Mouse (Mus musculus) heart, embryonic 14.5 days (tissue): ENCODE data around the gene Nabp2. TPM values are rescaled to one million over a fixed set of nuclear protein-coding genes. Genes with fewer than 3 reads are reported as not detected.

Source experiments
- ATAC-seq: fragments of 200-750 bp; cut with Nextera tagmentation; 2 replicates; pipeline ENCODE4 v1.8.0; 2017; ENCODE audit warnings: low read depth, moderate TSS enrichment; ENCODE audit not compliant: insufficient number of reproducible peaks, insufficient read depth, low FRiP score
- H3K27ac ChIP-seq, 2 experiments: fragments of 200-500 bp in 1 of 2; fragments of 300-500 bp in 1 of 2; sonication (generic) in 1 of 2; replicated peaks in 1 of 2; 2 replicates each; pipeline ENCODE4 v1.5.1; 2012 to 2014; ENCODE audit warnings: low read depth in 2 of 2, low read length in 2 of 2, control low read depth in 1 of 2, mild to moderate bottlenecking in 1 of 2, mixed read lengths in 1 of 2; ENCODE audit not compliant: control insufficient read depth in 1 of 2, insufficient read depth in 1 of 2
- H3K27me3 ChIP-seq: fragments of 300-500 bp; sonication (generic); 2 replicates; pipeline ENCODE4 v1.6.1; 2014; ENCODE audit warnings: mild to moderate bottlenecking, low read length, control low read depth; ENCODE audit not compliant: control insufficient read depth, insufficient read depth
- H3K36me3 ChIP-seq: fragments of 300-500 bp; sonication (generic); 2 replicates; pipeline ENCODE4 v1.6.1; 2014; ENCODE audit warnings: mild to moderate bottlenecking, control low read depth, low read length, mixed read lengths; ENCODE audit not compliant: control insufficient read depth, insufficient read depth
- H3K4me1 ChIP-seq, 2 experiments: fragments of 200-500 bp in 1 of 2; fragments of 300-500 bp in 1 of 2; sonication (generic) in 1 of 2; 2 replicates each; pipeline ENCODE4 v1.6.1; 2012 to 2014; ENCODE audit warnings: low read length in 2 of 2, control low read depth in 1 of 2, mixed read lengths in 1 of 2; ENCODE audit not compliant: control insufficient read depth in 2 of 2, insufficient read depth in 2 of 2
- H3K4me2 ChIP-seq: fragments of 300-500 bp; sonication (generic); 2 replicates; pipeline ENCODE4 v1.6.1; 2014; ENCODE audit warnings: mild to moderate bottlenecking, low read length
- H3K4me3 ChIP-seq, 2 experiments: fragments of 200-500 bp in 1 of 2; fragments of 300-500 bp in 1 of 2; sonication (generic) in 1 of 2; 2 replicates each; pipeline ENCODE4 v1.5.1; 2012 to 2014; ENCODE audit warnings: low read length in 2 of 2, mild to moderate bottlenecking in 2 of 2, control low read depth in 1 of 2, low read depth in 1 of 2, moderate library complexity in 1 of 2; ENCODE audit not compliant: control insufficient read depth in 1 of 2, insufficient read depth in 1 of 2
- H3K9ac ChIP-seq: fragments of 300-500 bp; sonication (generic); 2 replicates; pipeline ENCODE4 v1.6.1; 2014; ENCODE audit warnings: mild to moderate bottlenecking, low read length
- H3K9me3 ChIP-seq: fragments of 300-500 bp; sonication (generic); 2 replicates; pipeline ENCODE4 v1.6.1; 2016; ENCODE audit warnings: low read length, control low read depth; ENCODE audit not compliant: control insufficient read depth
- WGBS: fragments of 180-500 bp; shearing (Covaris S2); extraction: QIAGEN DNeasy Blood & Tissue Kit; methylation state at CpG from one replicate; pipeline ENCODE4 v1.1.7; 2014; 5-methylcytosine and 5-hydroxymethylcytosine counted together
- microRNA-seq: library from miRNA; unstranded; fragments of <30 nt; microRNA quantifications from one replicate; pipeline ENCODE4, GENCODE M21; 2016
- polyA plus RNA-seq: library from polyadenylated mRNA; unstranded; fragments of >200 nt; fragmentation: Nextera tagmentation; extraction: Ambion mirVana; gene quantifications from 2 replicates; pipeline ENCODE4 v1.2.1, GENCODE M21; 2014

Nabp2 gene
- polyA plus RNA-seq, 1 experiment from 2014 or later = 66.6 TPM

GRCm38 (mm10) chr10:128358796-128359195 is 52.5 kb downstream of the Nabp2 start:
- Histone ChIP-seq H3K9ac (no peak overlapping the region), H3K27me3 (no peaks in the 10 kb centered on the region), H3K4me3 (no peak overlapping the region), H3K4me2 (no peak overlapping the region), H3K36me3 (peaks cover 99% of the 10 kb centered on the region), H3K9me3 (no peaks in the 10 kb centered on the region), H3K27ac (no peak overlapping the region), H3K4me1 (no peaks in the 10 kb centered on the region)
- WGBS = 44% methylated on average over 2 of the region's 2 CpGs
- no peak for ATAC-seq

Small RNA genes lying within 50 kb of the gene (microRNA-seq; reads per million reads assigned to microRNA genes)
- gene Gm25361 = not detected
- gene Gm26308 = not detected
- gene Mir6914 = not detected
- 1.1 reads per million for gene Mir6915
- gene Mir8105 = not detected

Other genes starting within 250 kb of the Nabp2 start
- 32.3 and 32.6 TPM in 2 replicates for gene Rbms2, start 231.2 kb downstream of the Nabp2 start, polyA plus RNA-seq
- 0.54 and 1.1 TPM in 2 replicates for gene Gls2, start 217.0 kb downstream of the Nabp2 start, polyA plus RNA-seq
- gene Spryd4, start 199.7 kb downstream of the Nabp2 start, polyA plus RNA-seq = 44.2 and 47.6 TPM in 2 replicates
- not detected in 2 replicates for gene Mip, start 185.7 kb downstream of the Nabp2 start, polyA plus RNA-seq
- 23.6 and 25.2 TPM in 2 replicates for gene Timeless, start 179.4 kb downstream of the Nabp2 start, polyA plus RNA-seq
- gene Apon, start 157.4 kb downstream of the Nabp2 start, polyA plus RNA-seq = 0.15 TPM in 1 of 2 replicates, not detected in the other
- not detected in 2 replicates for gene Apof, start 142.8 kb downstream of the Nabp2 start, polyA plus RNA-seq
- 10.0 and 10.9 TPM in 2 replicates for gene Stat2, start 140.9 kb downstream of the Nabp2 start, polyA plus RNA-seq
- gene Il23a, start 112.7 kb downstream of the Nabp2 start, polyA plus RNA-seq = 3.3 and 4.3 TPM in 2 replicates
- gene Pan2, start 108.2 kb downstream of the Nabp2 start, polyA plus RNA-seq = 28.8 and 29.6 TPM in 2 replicates
- 213 and 243 TPM in 2 replicates for gene Cnpy2, start 89.0 kb downstream of the Nabp2 start, polyA plus RNA-seq
- 493 and 524 TPM in 2 replicates for gene Cs, start 73.8 kb downstream of the Nabp2 start, polyA plus RNA-seq
- 23.5 TPM in 2 replicates for gene Coq10a, start 42.5 kb downstream of the Nabp2 start, polyA plus RNA-seq
- gene Ankrd52, start 34.4 kb downstream of the Nabp2 start, polyA plus RNA-seq = 7.9 and 9.9 TPM in 2 replicates
- gene Slc39a5, start 10.3 kb downstream of the Nabp2 start, polyA plus RNA-seq = not detected in 2 replicates
- gene Rnf41, start 165 bp upstream of the Nabp2 start, polyA plus RNA-seq = 23.7 and 24.6 TPM in 2 replicates
- gene Smarcc2, start 47.8 kb upstream of the Nabp2 start, polyA plus RNA-seq = 62.4 and 63.7 TPM in 2 replicates
- gene Myl6, start 82.7 kb upstream of the Nabp2 start, polyA plus RNA-seq = 1,060 and 1,246 TPM in 2 replicates
- 5.0 and 5.5 TPM in 2 replicates for gene Myl6b, start 87.2 kb upstream of the Nabp2 start, polyA plus RNA-seq
- gene Esyt1, start 114.4 kb upstream of the Nabp2 start, polyA plus RNA-seq = 17.3 and 17.8 TPM in 2 replicates
- 7.3 and 8.2 TPM in 2 replicates for gene Zc3h10, start 136.3 kb upstream of the Nabp2 start, polyA plus RNA-seq
- gene Rpl41, start 137.8 kb upstream of the Nabp2 start, polyA plus RNA-seq = 2,755 and 3,168 TPM in 2 replicates
- 123 TPM in 2 replicates for gene Pa2g4, start 154.5 kb upstream of the Nabp2 start, polyA plus RNA-seq
- gene Erbb3, start 178.2 kb upstream of the Nabp2 start, polyA plus RNA-seq = 2.9 and 3.5 TPM in 2 replicates
- 540 and 605 TPM in 2 replicates for gene Rps26, start 215.3 kb upstream of the Nabp2 start, polyA plus RNA-seq
- gene Ikzf4, start 234.5 kb upstream of the Nabp2 start, polyA plus RNA-seq = 1.5 and 1.8 TPM in 2 replicates